Mouse (Mus musculus) MEL (cell line): ENCODE measurements around the gene Gm10188. TPM values are rescaled to one million over a fixed set of nuclear protein-coding genes. Genes with fewer than 3 reads are reported as not detected.

Source experiments
- DNase-seq: peaks from one replicate; pipeline ENCODE4 v3.0.0; 2011; ENCODE audit warnings: low read depth, low spot score
- H3K27ac ChIP-seq: 2 replicates; pipeline ENCODE4 v1.5.1; 2012; ENCODE audit warnings: low read depth, mild to moderate bottlenecking, control low read depth, low read length, moderate library complexity; ENCODE audit not compliant: control insufficient read depth
- H3K27me3 ChIP-seq, 2 experiments: fragments of 150-350 bp in 1 of 2; sonication (generic) in 1 of 2; 2 replicates each; pipeline ENCODE4 v1.6.1; 2012; ENCODE audit warnings: low read length in 2 of 2, mild to moderate bottlenecking in 2 of 2, improper control_type of control experiment in 1 of 2, moderate library complexity in 1 of 2; ENCODE audit not compliant: insufficient read depth in 2 of 2, control insufficient read depth in 1 of 2
- H3K36me3 ChIP-seq, 2 experiments: 2 replicates each; pipeline ENCODE4 v1.6.1; 2012 to 2014; ENCODE audit warnings: low read length in 2 of 2, improper control_type of control experiment in 1 of 2, inconsistent platforms in 1 of 2, mild to moderate bottlenecking in 1 of 2; ENCODE audit not compliant: insufficient read depth in 2 of 2, control insufficient read depth in 1 of 2
- H3K4me1 ChIP-seq, 2 experiments: fragments of 150-350 bp in 1 of 2; sonication (generic) in 1 of 2; 2 replicates each; pipeline ENCODE4 v1.6.1; 2012; ENCODE audit warnings: low read length in 2 of 2, improper control_type of control experiment in 1 of 2, mild to moderate bottlenecking in 1 of 2; ENCODE audit not compliant: insufficient read depth in 2 of 2, control insufficient read depth in 1 of 2
- H3K4me3 ChIP-seq, 2 experiments: fragments of 150-350 bp in 1 of 2; sonication (generic) in 1 of 2; 2 replicates each; pipeline ENCODE4 v1.5.1; 2012; ENCODE audit warnings: low read depth in 2 of 2, low read length in 2 of 2, mild to moderate bottlenecking in 2 of 2, moderate library complexity in 2 of 2, control low read depth in 1 of 2, improper control_type of control experiment in 1 of 2; ENCODE audit not compliant: control insufficient read depth in 1 of 2, insufficient read depth in 1 of 2
- H3K79me2 ChIP-seq: 2 replicates; pipeline ENCODE4 v1.6.1; 2012; ENCODE audit warnings: mild to moderate bottlenecking, low read length, moderate library complexity; ENCODE audit not compliant: control insufficient read depth, poor library complexity, insufficient read depth
- H3K9ac ChIP-seq: 2 replicates; pipeline ENCODE4 v1.6.1; 2012; ENCODE audit warnings: low read depth, mild to moderate bottlenecking, control low read depth, low read length, moderate library complexity; ENCODE audit not compliant: control insufficient read depth, poor library complexity, severe bottlenecking
- H3K9me3 ChIP-seq: fragments of 150-350 bp; sonication (generic); replicated peaks from 2 replicates; pipeline ENCODE4 v1.6.1; 2012; ENCODE audit warnings: mild to moderate bottlenecking, low read length, improper control_type of control experiment, moderate library complexity; ENCODE audit not compliant: insufficient read depth
- CTCF ChIP-seq, 3 experiments: IDR thresholded peaks in 2 of 3; conservative IDR thresholded peaks in 1 of 3; 2 replicates each; pipeline ENCODE4 v1.5.1; 2011 to 2012; ENCODE audit warnings: low read length in 3 of 3, low read depth in 2 of 3, mild to moderate bottlenecking in 2 of 3, improper control_type of control experiment in 1 of 3, inconsistent platforms in 1 of 3, mixed read lengths in 1 of 3, moderate library complexity in 1 of 3; ENCODE audit not compliant: control insufficient read depth in 1 of 3, insufficient read depth in 1 of 3, poor library complexity in 1 of 3, severe bottlenecking in 1 of 3
- ELF1 ChIP-seq: IDR thresholded peaks from 2 replicates; pipeline ENCODE4 v1.6.1; 2014; ENCODE audit warnings: low read depth, mild to moderate bottlenecking, inconsistent platforms, low read length, improper control_type of control experiment, moderate library complexity
- EP300 ChIP-seq, 2 experiments: IDR thresholded peaks; 2 replicates each; pipeline ENCODE4 v1.6.1; 2011; ENCODE audit warnings: improper control_type of control experiment in 2 of 2, low read length in 2 of 2, low read depth in 1 of 2, mild to moderate bottlenecking in 1 of 2
- ETS1 ChIP-seq: IDR thresholded peaks from 2 replicates; pipeline ENCODE4 v1.6.1; 2012; ENCODE audit warnings: low read depth, mild to moderate bottlenecking, inconsistent platforms, low read length, improper control_type of control experiment, moderate library complexity
- GATA1 ChIP-seq: IDR thresholded peaks from 2 replicates; pipeline ENCODE4 v1.6.1; 2011; ENCODE audit warnings: low read depth, low read length, improper control_type of control experiment
- KAT2A ChIP-seq: conservative IDR thresholded peaks from 2 replicates; pipeline ENCODE4 v1.6.1; 2012; ENCODE audit warnings: low read depth, low read length, improper control_type of control experiment, inconsistent platforms
- MAX ChIP-seq: IDR thresholded peaks from 2 replicates; pipeline ENCODE4 v1.6.1; 2011; ENCODE audit warnings: low read length, improper control_type of control experiment
- MXI1 ChIP-seq: IDR thresholded peaks from 2 replicates; pipeline ENCODE4 v1.6.1; 2011; ENCODE audit warnings: mild to moderate bottlenecking, low read depth, low read length, improper control_type of control experiment
- MYB ChIP-seq: IDR thresholded peaks from 2 replicates; pipeline ENCODE4 v1.6.1; 2011; ENCODE audit warnings: mild to moderate bottlenecking, low read depth, low read length, improper control_type of control experiment
- MYC ChIP-seq: IDR thresholded peaks from 2 replicates; pipeline ENCODE4 v1.6.1; 2011; ENCODE audit warnings: low read depth, mild to moderate bottlenecking, low read length, improper control_type of control experiment, moderate library complexity
- NELFE ChIP-seq: IDR thresholded peaks from 2 replicates; pipeline ENCODE4 v1.6.1; 2011; ENCODE audit warnings: low read depth, low read length, improper control_type of control experiment
- NRF1 ChIP-seq: IDR thresholded peaks from 2 replicates; pipeline ENCODE4 v1.6.1; 2014; ENCODE audit warnings: low read depth, mild to moderate bottlenecking, inconsistent platforms, low read length, improper control_type of control experiment, moderate library complexity; ENCODE audit not compliant: poor library complexity, insufficient read depth, severe bottlenecking
- POLR2A ChIP-seq, 2 experiments: IDR thresholded peaks; 2 replicates each; pipeline ENCODE4 v1.6.1; 2011 to 2012; ENCODE audit warnings: low read length in 2 of 2, mild to moderate bottlenecking in 2 of 2, control low read depth in 1 of 2, improper control_type of control experiment in 1 of 2, low read depth in 1 of 2, moderate library complexity in 1 of 2; ENCODE audit not compliant: control insufficient read depth in 1 of 2, insufficient read depth in 1 of 2, poor library complexity in 1 of 2
- POLR2AphosphoS5 ChIP-seq: IDR thresholded peaks from 2 replicates; pipeline ENCODE4 v1.6.1; 2012; ENCODE audit warnings: low read depth, borderline replicate concordance, mild to moderate bottlenecking, inconsistent platforms, low read length, moderate library complexity, mixed read lengths
- RAD21 ChIP-seq: IDR thresholded peaks from 2 replicates; pipeline ENCODE4 v1.6.1; 2011; ENCODE audit warnings: mild to moderate bottlenecking, low read depth, low read length, improper control_type of control experiment
- USF1 ChIP-seq: IDR thresholded peaks from 2 replicates; pipeline ENCODE4 v1.6.1; 2014; ENCODE audit warnings: low read depth, mild to moderate bottlenecking, inconsistent platforms, low read length, improper control_type of control experiment, moderate library complexity
- USF2 ChIP-seq, 2 experiments: IDR thresholded peaks; 2 replicates each; pipeline ENCODE4 v1.6.1; 2011 to 2012; ENCODE audit warnings: improper control_type of control experiment in 2 of 2, low read length in 2 of 2, borderline replicate concordance in 1 of 2, inconsistent platforms in 1 of 2, low read depth in 1 of 2, mild to moderate bottlenecking in 1 of 2; ENCODE audit not compliant: insufficient read depth in 1 of 2
- ZC3H11A ChIP-seq: IDR thresholded peaks from 2 replicates; pipeline ENCODE4 v1.6.1; 2012; ENCODE audit warnings: low read depth, mild to moderate bottlenecking, inconsistent platforms, low read length, improper control_type of control experiment
- ZKSCAN1 ChIP-seq: IDR thresholded peaks from 2 replicates; pipeline ENCODE4 v1.6.1; 2012; ENCODE audit warnings: low read depth, mild to moderate bottlenecking, inconsistent platforms, low read length, improper control_type of control experiment, moderate library complexity
- ZNF384 ChIP-seq: IDR thresholded peaks from 2 replicates; pipeline ENCODE4 v1.6.1; 2012; ENCODE audit warnings: low read depth, mild to moderate bottlenecking, inconsistent platforms, low read length, improper control_type of control experiment
- polyA plus RNA-seq, 2 experiments: library from polyadenylated mRNA; stranded (reverse) in 1 of 2; unstranded in 1 of 2; fragments of >175 nt in 1 of 2; fragments of >200 nt in 1 of 2; gene quantifications; 2 replicates each; pipeline versions ENCODE4 v1.2.1 to v1.2.4; 2012; ENCODE audit warnings: low replicate concordance in 2 of 2, low read depth in 1 of 2; ENCODE audit not compliant: insufficient read length in 2 of 2, insufficient read depth in 1 of 2, missing spikeins in 1 of 2
- total RNA-seq: library from RNA; depleted of rRNA; stranded (reverse); fragments of 300-350 nt; gene quantifications from 2 replicates; pipeline ENCODE4 v1.2.3, GENCODE M21; 2012

Gm10188 gene
- total and polyA plus RNA-seq, 3 experiments: not detected

GRCm38 (mm10) chr1:132266791-132267557 lies 37.4 kb upstream of the Gm10188 start:
- peaks cover 0 to 4% of the 10 kb centered on the region in 2 experiments; a peak in 2 of 4 replicates for H3K36me3 ChIP-seq
- H3K9me3 ChIP-seq: no peaks in the 10 kb centered on the region
- no peaks in the 10 kb centered on the region for H3K79me2 ChIP-seq
- H3K4me3 ChIP-seq: no peak overlapping the region
- TF ChIP-seq MAX (no peak), POLR2AphosphoS5 (no peak)
- no peak for DNase-seq
- H3K9ac ChIP-seq: no peak overlapping the region
- H3K4me1 ChIP-seq: peaks cover 0 to 6% of the 10 kb centered on the region in 2 experiments; a peak in 2 of 4 replicates
- H3K27ac ChIP-seq: no peak overlapping the region
- H3K27me3 ChIP-seq: peaks cover 0 to 2% of the 10 kb centered on the region in 2 experiments; a peak in 1 of 4 replicates

- no peak for TF ChIP-seq ETS1
- no peak for TF ChIP-seq KAT2A
- TF ChIP-seq EP300 (IDR thresholded peaks at IDR 0.05; ENCODE audit: low read depth in 1 of 2, low read length in 2 of 2): no peak
- TF ChIP-seq CTCF (IDR thresholded peaks at IDR 0.05 in 2 of 3, conservative IDR thresholded peaks at IDR 0.05 in 1 of 3; ENCODE audit: control insufficient read depth in 1 of 3, insufficient read depth in 1 of 3, low read depth in 2 of 3, low read length in 3 of 3, poor library complexity in 1 of 3, severe bottlenecking in 1 of 3): no peak
- TF ChIP-seq ELF1: no peak
- no peak for TF ChIP-seq RAD21
- TF ChIP-seq GATA1: no peak
- TF ChIP-seq ZKSCAN1: no peak
- TF ChIP-seq NRF1: no peak
- Histone ChIP-seq H3K4me1 (peaks cover 0 to 6% of the 10 kb centered on the region in 2 experiments; a peak in 2 of 4 replicates), H3K4me3 (no peak overlapping the region), H3K36me3 (peaks cover 0 to 4% of the 10 kb centered on the region in 2 experiments; a peak in 2 of 4 replicates), H3K9me3 (no peaks in the 10 kb centered on the region), H3K79me2 (no peaks in the 10 kb centered on the region), H3K9ac (no peak overlapping the region), H3K27me3 (peaks cover 0 to 2% of the 10 kb centered on the region in 2 experiments; a peak in 1 of 4 replicates), H3K27ac (no peak overlapping the region)
- no peak for DNase-seq
Measured at GRCm38 (mm10) chr1:132265936-132266335, 36.4 kb upstream of the Gm10188 start.

GRCm38 (mm10) chr1:132265211-132265859 lies 35.8 kb upstream of the Gm10188 start:
- no peaks in the 10 kb centered on the region for H3K9me3 ChIP-seq
- peaks cover 0 to 2% of the 10 kb centered on the region in 2 experiments; a peak in 1 of 4 replicates for H3K27me3 ChIP-seq
- TF ChIP-seq USF1 (no peak), KAT2A (no peak), MYC (no peak), ZNF384 (no peak), GATA1 (no peak), MAX (no peak), CTCF (IDR thresholded peaks at IDR 0.05 in 2 of 3, conservative IDR thresholded peaks at IDR 0.05 in 1 of 3; ENCODE audit: control insufficient read depth in 1 of 3, insufficient read depth in 1 of 3, low read depth in 2 of 3, low read length in 3 of 3, poor library complexity in 1 of 3, severe bottlenecking in 1 of 3) (no peak), USF2 (IDR thresholded peaks at IDR 0.05; ENCODE audit: borderline replicate concordance in 1 of 2, insufficient read depth in 1 of 2, low read depth in 1 of 2, low read length in 2 of 2) (no peak), ZKSCAN1 (no peak), EP300 (IDR thresholded peaks at IDR 0.05; ENCODE audit: low read depth in 1 of 2, low read length in 2 of 2) (no peak), NELFE (no peak), POLR2A (IDR thresholded peaks at IDR 0.05; ENCODE audit: control insufficient read depth in 1 of 2, insufficient read depth in 1 of 2, low read depth in 1 of 2, low read length in 2 of 2, poor library complexity in 1 of 2) (no peak), ZC3H11A (no peak), ELF1 (no peak), MYB (no peak), NRF1 (no peak), MXI1 (no peak)
- TF ChIP-seq, all 39 proteins: peak for 0
- peaks cover 0 to 6% of the 10 kb centered on the region in 2 experiments; a peak in 2 of 4 replicates for H3K4me1 ChIP-seq
- H3K27ac ChIP-seq: no peak overlapping the region
- no peak overlapping the region for H3K4me3 ChIP-seq
- no peak for DNase-seq
- H3K9ac ChIP-seq: no peak overlapping the region
- peaks cover 0 to 4% of the 10 kb centered on the region in 2 experiments; a peak in 2 of 4 replicates for H3K36me3 ChIP-seq
- no peaks in the 10 kb centered on the region for H3K79me2 ChIP-seq
